Mouse (Mus musculus): ENCODE measurements around the gene Olfr509. TPM values are rescaled to one million over a fixed set of nuclear protein-coding genes. Genes with fewer than 3 reads are reported as not detected.
"Not testable (repeated sequence)": the region's sequence is repeated elsewhere in the genome, so short reads cannot be mapped to it uniquely, and the experiment has no call there.

Gene Olfr509
- not detected in 2 replicates for total RNA-seq (2021)
- long read RNA-seq, experiment 1: 0 reads
- long read RNA-seq, experiment 2: 0 reads

GRCm38 (mm10) chr7:108651806-108652205, at the start of gene Olfr509:
Gene Olfr509 (minus strand): TSS chr7:108651906.
- no peak for DNase-seq

- no peak for DNase-seq
These were observed 27.2 kb upstream of the Olfr509 start for GRCm38 (mm10) chr7:108678886-108679285.

- DNase-seq: no peak
These were observed 19.4 kb upstream of the Olfr509 start for GRCm38 (mm10) chr7:108671058-108671457.

GRCm38 (mm10) chr7:108666118-108666517, 14.4 kb upstream of the Olfr509 start, which contains the start of gene Olfr510:
Gene Olfr510 (plus strand): TSS chr7:108666418.
- DNase-seq: no peak

GRCm38 (mm10) chr7:108662419-108662818, 10.7 kb upstream of the Olfr509 start:
- no peak for DNase-seq

GRCm38 (mm10) chr7:108629694-108630093, 22.0 kb downstream of the Olfr509 start, which contains the start of gene Olfr508:
Gene Olfr508 (plus strand): TSS chr7:108629994.
- no peak for DNase-seq

- DNase-seq: no peak
These were observed 30.2 kb downstream of the Olfr509 start, which contains the start of gene Olfr507 for GRCm38 (mm10) chr7:108621514-108621913. Gene Olfr507 (plus strand): TSS chr7:108621814.

DNA sequence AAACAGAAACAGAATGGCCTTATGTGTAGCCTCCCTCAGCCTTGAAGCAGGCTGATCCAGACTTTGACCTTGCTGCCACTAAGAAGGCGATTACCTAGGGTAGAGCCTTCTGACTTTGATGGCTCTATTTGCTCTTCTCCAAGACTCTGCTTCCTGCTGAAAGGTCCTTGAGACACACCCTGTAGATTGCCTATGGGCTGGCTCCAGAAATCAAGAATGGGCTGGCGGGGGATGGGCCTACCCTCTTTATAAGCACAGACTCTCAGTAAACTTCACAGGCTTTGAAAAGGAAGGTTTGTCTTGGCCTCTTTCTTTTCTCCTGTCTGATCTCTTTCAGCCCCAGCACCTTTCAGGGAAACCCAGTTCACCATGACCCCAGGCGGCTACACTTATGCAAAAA, 34.9 kb downstream of the Olfr509 start:
- not testable (repeated sequence) for DNase-seq

GRCm38 (mm10) chr7:108614110-108614509, 37.6 kb downstream of the Olfr509 start:
- no peak for DNase-seq

DNA sequence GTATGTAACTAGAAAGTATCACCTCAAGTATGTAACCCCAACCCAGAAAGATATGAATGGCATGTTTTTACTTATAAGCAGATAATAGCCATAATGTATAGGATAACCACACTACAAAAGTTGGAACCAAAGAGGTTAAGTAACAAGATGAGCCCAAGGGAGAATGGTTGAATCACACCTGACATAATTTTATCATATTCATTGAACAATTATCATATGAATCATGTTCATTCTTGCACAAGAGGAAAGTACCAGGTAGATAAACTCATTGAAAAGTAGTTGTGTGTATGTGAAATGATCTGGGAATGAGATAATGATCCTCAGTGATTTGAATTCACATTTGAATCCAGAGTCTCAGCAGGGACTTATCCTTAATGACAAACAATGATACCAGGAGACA, 41.2 kb downstream of the Olfr509 start, which contains the start of gene Olfr506:
TSS of gene Olfr506 (plus strand) at position 301 of the 400 bp plus-strand sequence.
- DNase-seq: no peak

- DNase-seq: not testable (repeated sequence)
These were observed 49.8 kb downstream of the Olfr509 start for GRCm38 (mm10) chr7:108601916-108602315.

Other genes with a start within 250 kb of the Olfr509 start
- not detected in 2 replicates for gene Olfr497, start 231.5 kb downstream of the Olfr509 start, total RNA-seq (2021)
- not detected in 2 replicates for gene Olfr498, start 186.6 kb downstream of the Olfr509 start, total RNA-seq (2021)
- gene Olfr502, start 126.8 kb downstream of the Olfr509 start, total RNA-seq (2021): not detected in 2 replicates
- gene Olfr503, start 107.4 kb downstream of the Olfr509 start, total RNA-seq (2021): not detected in 2 replicates
- not detected in 2 replicates for gene Olfr504, start 86.1 kb downstream of the Olfr509 start, total RNA-seq (2021)
- gene Olfr506, start 41.1 kb downstream of the Olfr509 start, total RNA-seq (2021): not detected in 2 replicates
- not detected in 2 replicates for gene Olfr507, start 30.1 kb downstream of the Olfr509 start, total RNA-seq (2021)
- gene Olfr508, start 21.9 kb downstream of the Olfr509 start, total RNA-seq (2021): not detected in 2 replicates
- gene Olfr510, start 14.5 kb upstream of the Olfr509 start, total RNA-seq (2021): not detected in 2 replicates
- gene Olfr512, start 61.4 kb upstream of the Olfr509 start, total RNA-seq (2021): not detected in 2 replicates
- gene Olfr513, start 99.1 kb upstream of the Olfr509 start, total RNA-seq (2021): not detected in 2 replicates
- gene Olfr514, start 174.1 kb upstream of the Olfr509 start, total RNA-seq (2021): not detected in 2 replicates
- not detected in 2 replicates for gene Olfr516, start 198.6 kb upstream of the Olfr509 start, total RNA-seq (2021)
- not detected in 2 replicates for gene Olfr517, start 220.5 kb upstream of the Olfr509 start, total RNA-seq (2021)
- gene Olfr518, start 233.1 kb upstream of the Olfr509 start, total RNA-seq (2021): not detected in 2 replicates
- not detected in 2 replicates for gene Olfr519, start 242.5 kb upstream of the Olfr509 start, total RNA-seq (2021)